Mouse (Mus musculus): ENCODE measurements around the gene Slc7a5. TPM values are rescaled to one million over a fixed set of nuclear protein-coding genes. Genes with fewer than 3 reads are reported as not detected.

Gene Slc7a5
- total and polyA plus RNA-seq, 3 experiments: 110 to 291 (median 207) TPM

- dilution Hi-C loops (cut with MboI; ENCODE audit: extremely low pct_ligation_motif_present, extremely low pct_unique_long_range_greater_than_20kb, low sequenced_read_pairs): no loop called here
- DNase-seq (ENCODE audit: extremely low read depth): no peak
- Histone ChIP-seq H3K27me3 (replicated peaks) (no peaks in the 10 kb centered on the region), H3K9me3 (replicated peaks; ENCODE audit: low read length) (no peaks in the 10 kb centered on the region), H3K36me3 (replicated peaks in 1 of 2; ENCODE audit: control insufficient read depth in 1 of 2, insufficient read depth in 1 of 2, low read length in 1 of 2) (peaks cover 99 to 100% of the 10 kb centered on the region in 2 experiments), H3K79me2 (replicated peaks; ENCODE audit: control insufficient read depth, extremely low read depth, insufficient read depth, poor library complexity, severe bottlenecking) (peaks cover 64% of the 10 kb centered on the region), H3K4me2 (ENCODE audit: insufficient read depth, low read depth, poor library complexity, severe bottlenecking) (no peak overlapping the region), H3K4me3 (replicated peaks in 1 of 3; ENCODE audit: low read depth in 2 of 3, low read length in 2 of 3, poor library complexity in 1 of 3) (no peak overlapping the region), H3K9ac (ENCODE audit: insufficient read depth, low read depth) (no peak overlapping the region), H3K4me1 (ENCODE audit: control insufficient read depth in 1 of 2, insufficient read depth in 2 of 2) (peaks cover 2 to 57% of the 10 kb centered on the region in 2 experiments; a peak in 3 of 4 replicates), H3K27ac (ENCODE audit: insufficient read depth, low read depth) (no peak overlapping the region)
- TF ChIP-seq HCFC1 (IDR thresholded peaks at IDR 0.05; ENCODE audit: low read depth, low read length): no peak
- TF ChIP-seq TCF12 (IDR thresholded peaks at IDR 0.05; ENCODE audit: low read depth, low read length): no peak
- no peak for TF ChIP-seq MXI1 (IDR thresholded peaks at IDR 0.05; ENCODE audit: low read depth, low read length)
- no peak for TF ChIP-seq MAFK (IDR thresholded peaks at IDR 0.05; ENCODE audit: insufficient replicate concordance, low read length)
- TF ChIP-seq CHD1 (IDR thresholded peaks at IDR 0.05; ENCODE audit: low read depth, low read length): no peak
- TF ChIP-seq MAZ (IDR thresholded peaks at IDR 0.05; ENCODE audit: low read depth, low read length): no peak
- TF ChIP-seq MEF2A (IDR thresholded peaks at IDR 0.05; ENCODE audit: borderline replicate concordance, low read depth, low read length): no peak
- no peak for TF ChIP-seq ZC3H11A (IDR thresholded peaks at IDR 0.05; ENCODE audit: low read depth, low read length)
- TF ChIP-seq PAX5 (IDR thresholded peaks at IDR 0.05; ENCODE audit: low read length): no peak
- no peak for TF ChIP-seq RAD21 (IDR thresholded peaks at IDR 0.05; ENCODE audit: low read depth, low read length)
- no peak for TF ChIP-seq USF1 (IDR thresholded peaks at IDR 0.05; ENCODE audit: low read depth, low read length)
- no peak for TF ChIP-seq UBTF (IDR thresholded peaks at IDR 0.05; ENCODE audit: low read depth, low read length)
- no peak for TF ChIP-seq SIN3A (IDR thresholded peaks at IDR 0.05; ENCODE audit: low read length)
- no peak for TF ChIP-seq IRF4 (IDR thresholded peaks at IDR 0.05; ENCODE audit: low read depth, low read length)
- in situ Hi-C loops (cut with MboI; ENCODE audit: low pct_ligation_motif_present, low pct_unique_long_range_greater_than_20kb, low sequenced_read_pairs): no loop called here
These were observed 17.4 kb downstream of the Slc7a5 start for GRCm38 (mm10) chr8:121889810-121890785.

GRCm38 (mm10) chr8:121889317-121889716 lies 18.2 kb downstream of the Slc7a5 start:
- H3K36me3 ChIP-seq (replicated peaks in 1 of 2; ENCODE audit: control insufficient read depth in 1 of 2, insufficient read depth in 1 of 2, low read length in 1 of 2): peaks cover 100% of the 10 kb centered on the region in 2 experiments
- no peak overlapping the region for H3K4me2 ChIP-seq (ENCODE audit: insufficient read depth, low read depth, poor library complexity, severe bottlenecking)
- H3K27me3 ChIP-seq (replicated peaks): no peaks in the 10 kb centered on the region
- H3K9me3 ChIP-seq (replicated peaks; ENCODE audit: low read length): no peaks in the 10 kb centered on the region
- peaks cover 0 to 51% of the 10 kb centered on the region in 2 experiments; a peak in 3 of 4 replicates for H3K4me1 ChIP-seq (ENCODE audit: control insufficient read depth in 1 of 2, insufficient read depth in 2 of 2)
- no peak overlapping the region for H3K4me3 ChIP-seq (replicated peaks in 1 of 3; ENCODE audit: low read depth in 2 of 3, low read length in 2 of 3, poor library complexity in 1 of 3)
- in situ Hi-C loops (cut with MboI; ENCODE audit: low pct_ligation_motif_present, low pct_unique_long_range_greater_than_20kb, low sequenced_read_pairs): no loop called here
- dilution Hi-C loops (cut with MboI; ENCODE audit: extremely low pct_ligation_motif_present, extremely low pct_unique_long_range_greater_than_20kb, low sequenced_read_pairs): no loop called here
- no peak overlapping the region for H3K9ac ChIP-seq (ENCODE audit: insufficient read depth, low read depth)
- H3K27ac ChIP-seq (ENCODE audit: insufficient read depth, low read depth): no peak overlapping the region
- DNase-seq (ENCODE audit: extremely low read depth): no peak
- peaks cover 56% of the 10 kb centered on the region for H3K79me2 ChIP-seq (replicated peaks; ENCODE audit: control insufficient read depth, extremely low read depth, insufficient read depth, poor library complexity, severe bottlenecking)
- TF ChIP-seq GABPA (IDR thresholded peaks at IDR 0.05; ENCODE audit: insufficient replicate concordance, low read depth, low read length) (no peak), ZKSCAN1 (IDR thresholded peaks at IDR 0.05; ENCODE audit: borderline replicate concordance, low read depth, low read length) (no peak), CTCF (conservative IDR thresholded peaks at IDR 0.05 in 1 of 2, IDR thresholded peaks at IDR 0.05 in 1 of 2; ENCODE audit: low read depth in 2 of 2, low read length in 2 of 2) (no peak), UBTF (IDR thresholded peaks at IDR 0.05; ENCODE audit: low read depth, low read length) (no peak), MEF2A (IDR thresholded peaks at IDR 0.05; ENCODE audit: borderline replicate concordance, low read depth, low read length) (no peak), POLR2AphosphoS2 (IDR thresholded peaks at IDR 0.05; ENCODE audit: low read depth, low read length) (no peak), MYC (IDR thresholded peaks at IDR 0.05; ENCODE audit: low read depth, low read length) (no peak), TCF12 (IDR thresholded peaks at IDR 0.05; ENCODE audit: low read depth, low read length) (no peak), PAX5 (IDR thresholded peaks at IDR 0.05; ENCODE audit: low read length) (no peak), NELFE (IDR thresholded peaks at IDR 0.05; ENCODE audit: low read depth, low read length) (no peak)

All from CH12.LX (cell line).